Mouse (Mus musculus) mature B cell (primary cell): ENCODE data around the gene Aqp1.

Experiments used
- in situ Hi-C: fragments of 300-500 bp; cut with MboI; formaldehyde crosslinking; loops from 2 replicates; pipeline ENCODE4 v1.14.3; 2019

Gene Aqp1

DNA sequence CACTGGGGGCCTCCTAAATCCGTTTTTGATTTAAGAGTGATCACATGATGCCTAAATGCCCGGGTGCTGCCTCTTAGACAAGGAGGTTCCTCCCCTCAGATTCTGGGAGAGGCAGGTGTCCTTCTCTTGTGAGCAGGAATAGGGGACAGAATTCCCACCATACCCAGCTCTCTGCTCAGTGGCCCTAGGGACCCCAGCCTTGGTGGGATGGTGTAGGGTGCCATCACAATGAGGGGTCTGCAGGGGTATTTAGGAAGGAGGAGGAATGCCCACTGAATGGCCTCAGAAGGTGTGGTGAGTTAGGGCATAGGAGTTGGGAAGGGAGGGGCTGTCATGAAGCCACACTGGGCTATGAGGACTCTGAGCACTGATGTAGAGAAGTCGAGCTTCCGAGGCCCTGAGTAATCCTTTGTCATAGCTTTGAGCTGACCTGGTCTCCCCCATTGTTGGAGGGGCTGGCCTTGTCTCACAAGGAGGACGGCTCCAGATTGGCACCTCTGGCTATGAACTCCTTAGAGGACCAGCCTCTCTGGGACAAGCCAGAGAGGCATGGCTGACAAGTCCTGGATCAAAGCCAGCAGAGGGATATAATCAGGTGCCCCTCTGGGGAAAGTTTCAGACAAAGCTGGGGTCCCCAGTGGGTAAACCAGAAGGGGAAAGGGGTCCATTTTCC is 4.0 kb upstream of the Aqp1 start:
- in situ Hi-C loops = no loop called here

DNA sequence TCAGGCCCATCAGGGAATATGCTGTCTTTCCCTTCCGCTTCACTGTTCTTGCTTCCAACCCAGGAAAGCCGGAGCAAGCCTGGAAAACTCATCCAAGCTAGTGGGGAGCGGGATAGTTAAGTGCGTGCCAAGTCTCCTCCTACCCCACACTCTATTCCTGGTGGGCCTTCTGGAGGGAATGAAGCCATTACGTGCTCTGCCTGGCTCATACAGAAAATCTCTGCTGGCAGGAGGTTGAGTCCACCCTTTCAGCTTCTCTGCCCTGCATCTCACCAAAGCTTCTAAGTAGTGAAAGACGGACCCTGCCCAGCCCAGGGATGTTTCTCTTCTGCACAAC is 3.5 kb upstream of the Aqp1 start:
- in situ Hi-C loops = no loop called here

DNA sequence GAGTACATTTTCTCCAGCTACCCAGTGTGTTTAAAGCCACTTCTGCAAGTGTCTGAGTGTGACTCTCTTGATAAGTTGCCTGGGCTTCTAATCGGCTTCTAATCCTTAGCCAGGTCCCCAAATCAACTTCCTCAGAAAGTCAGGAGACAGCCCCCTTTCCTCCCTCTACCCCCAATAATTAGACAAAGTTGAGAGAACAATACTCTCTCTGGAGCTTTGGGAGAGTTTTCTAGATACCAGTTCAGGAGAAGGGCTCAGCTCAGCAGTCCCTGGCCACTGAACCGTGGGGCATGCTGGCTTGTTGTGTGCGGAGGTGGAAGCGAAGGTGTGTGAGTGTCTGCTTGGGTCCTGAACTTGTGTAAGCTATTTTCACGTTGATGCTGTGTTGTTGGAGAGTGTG is 1.0 kb downstream of the Aqp1 start:
- in situ Hi-C loops = no loop called here

DNA sequence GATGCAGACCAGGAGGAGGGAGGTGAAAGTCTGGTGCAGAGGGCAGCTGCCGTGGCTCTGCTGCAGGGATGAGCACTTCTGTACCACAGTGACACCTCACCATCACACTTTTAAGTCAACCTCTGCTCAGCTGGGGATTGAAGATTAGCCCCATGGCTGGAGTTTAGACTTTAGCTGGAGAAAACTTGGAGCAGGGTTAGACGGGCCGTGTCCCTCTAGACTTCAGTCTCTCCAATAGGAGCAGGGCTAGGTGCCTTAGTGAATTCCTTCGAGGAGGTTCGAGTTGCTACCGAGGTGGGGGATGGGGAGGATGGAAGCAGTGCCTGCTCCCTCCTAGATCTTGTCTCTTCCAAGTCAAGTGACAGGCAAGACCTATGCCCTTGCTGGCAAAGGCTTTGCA is 1.8 kb downstream of the Aqp1 start:
- in situ Hi-C loops = no loop called here

DNA sequence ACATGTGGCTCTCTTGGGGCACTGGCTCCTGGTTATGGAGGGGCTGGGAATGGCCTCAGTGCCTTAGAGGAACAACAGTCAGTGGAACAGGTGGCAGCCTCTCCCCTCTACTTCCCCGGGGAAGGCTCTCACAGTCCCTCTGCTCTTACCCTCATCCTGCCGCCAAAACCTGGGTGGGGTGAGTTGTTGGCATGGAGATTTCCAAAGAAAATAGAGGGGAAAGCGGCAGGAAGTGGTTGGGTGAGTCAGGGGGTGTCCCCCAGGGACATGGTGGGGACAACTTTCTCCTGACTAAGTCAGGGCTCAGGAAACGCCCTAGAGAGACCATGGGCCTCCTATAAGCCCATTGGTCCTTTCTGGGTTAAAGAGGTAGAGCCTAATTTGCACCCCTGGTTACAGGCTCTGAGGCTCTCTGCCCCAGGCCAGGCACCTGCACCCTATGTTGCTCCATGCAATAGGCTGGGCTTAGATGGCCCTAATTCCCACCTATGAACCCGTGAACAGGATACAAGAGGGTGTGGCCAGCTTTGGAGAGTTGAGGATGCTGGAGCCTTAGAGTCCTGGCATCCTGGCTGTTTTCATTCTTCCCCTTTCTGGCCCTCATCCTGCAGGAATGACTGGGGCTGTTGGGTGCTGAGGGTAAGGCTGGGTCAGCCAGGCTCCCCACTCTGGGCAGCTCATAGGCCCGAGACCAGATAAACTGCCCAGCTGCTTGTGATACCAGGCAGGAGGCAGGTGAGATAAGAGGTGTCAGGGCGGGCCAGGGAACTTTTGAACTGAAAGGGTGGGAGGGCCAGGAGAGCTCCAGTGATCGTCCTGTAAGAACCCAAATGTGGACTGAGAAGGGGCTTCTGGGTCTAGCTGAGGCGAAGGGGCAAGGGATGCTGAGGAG is 2.9 kb downstream of the Aqp1 start:
- in situ Hi-C loops = no loop called here

DNA sequence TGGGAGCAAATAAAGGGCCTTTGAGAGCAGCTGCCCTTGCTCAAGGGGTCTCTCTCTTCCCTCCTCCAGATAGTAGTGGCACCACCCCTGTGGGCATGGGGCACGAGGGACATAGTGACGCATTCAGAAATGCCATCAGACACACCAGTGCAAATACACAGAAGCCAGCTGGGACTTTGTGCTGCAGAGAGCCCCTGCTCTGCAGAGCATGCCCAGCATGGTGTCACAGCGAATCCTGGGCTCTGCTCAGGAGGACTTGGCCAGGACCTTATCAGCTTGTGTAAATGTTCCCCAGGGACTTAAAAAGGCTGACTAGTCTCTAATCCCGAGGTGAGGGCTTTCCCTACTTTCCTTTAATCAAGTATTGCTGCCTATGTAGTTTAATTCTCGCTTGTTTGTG is 5.5 kb downstream of the Aqp1 start:
- in situ Hi-C loops = no loop called here

DNA sequence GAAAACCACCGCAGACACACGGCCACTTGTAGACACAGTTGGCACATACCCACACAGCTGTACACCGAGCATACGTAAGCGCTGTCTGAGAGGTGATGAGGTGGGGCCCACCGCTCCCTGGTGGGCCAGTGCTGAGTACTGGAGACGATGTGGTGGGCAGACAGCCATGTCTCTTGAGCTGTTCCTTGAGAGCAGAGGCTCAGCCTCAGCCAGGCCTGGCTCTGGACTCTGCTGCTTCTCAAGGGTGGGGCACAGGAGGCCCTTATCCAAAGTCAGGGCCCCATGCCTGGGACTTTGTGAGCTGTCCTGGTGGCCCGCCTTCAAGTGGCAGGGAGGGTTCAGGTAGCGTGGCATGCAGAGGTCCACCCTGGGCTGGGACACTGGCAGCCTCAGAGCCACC is 6.1 kb downstream of the Aqp1 start:
- in situ Hi-C loops = no loop called here

DNA sequence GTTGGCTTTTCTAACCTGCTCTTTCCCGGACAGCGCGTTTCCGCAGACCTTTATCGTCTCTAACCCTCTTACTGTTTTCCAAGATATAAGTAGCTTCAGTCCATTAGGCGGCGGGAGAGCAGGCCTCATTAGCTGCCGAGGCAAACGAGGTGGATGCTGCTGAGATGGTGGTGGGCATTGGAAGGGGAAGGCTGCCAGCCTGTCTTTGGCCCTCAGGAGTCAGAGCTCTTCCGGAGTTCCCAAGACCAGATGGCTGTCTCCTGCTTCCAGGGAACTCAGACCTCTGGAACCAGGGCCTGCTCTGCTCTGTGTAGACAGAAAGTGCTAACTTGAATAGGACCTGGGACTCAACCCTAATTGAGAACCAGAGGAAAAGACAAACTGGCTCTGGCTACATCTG is 7.2 kb downstream of the Aqp1 start:
- in situ Hi-C loops = no loop called here

DNA sequence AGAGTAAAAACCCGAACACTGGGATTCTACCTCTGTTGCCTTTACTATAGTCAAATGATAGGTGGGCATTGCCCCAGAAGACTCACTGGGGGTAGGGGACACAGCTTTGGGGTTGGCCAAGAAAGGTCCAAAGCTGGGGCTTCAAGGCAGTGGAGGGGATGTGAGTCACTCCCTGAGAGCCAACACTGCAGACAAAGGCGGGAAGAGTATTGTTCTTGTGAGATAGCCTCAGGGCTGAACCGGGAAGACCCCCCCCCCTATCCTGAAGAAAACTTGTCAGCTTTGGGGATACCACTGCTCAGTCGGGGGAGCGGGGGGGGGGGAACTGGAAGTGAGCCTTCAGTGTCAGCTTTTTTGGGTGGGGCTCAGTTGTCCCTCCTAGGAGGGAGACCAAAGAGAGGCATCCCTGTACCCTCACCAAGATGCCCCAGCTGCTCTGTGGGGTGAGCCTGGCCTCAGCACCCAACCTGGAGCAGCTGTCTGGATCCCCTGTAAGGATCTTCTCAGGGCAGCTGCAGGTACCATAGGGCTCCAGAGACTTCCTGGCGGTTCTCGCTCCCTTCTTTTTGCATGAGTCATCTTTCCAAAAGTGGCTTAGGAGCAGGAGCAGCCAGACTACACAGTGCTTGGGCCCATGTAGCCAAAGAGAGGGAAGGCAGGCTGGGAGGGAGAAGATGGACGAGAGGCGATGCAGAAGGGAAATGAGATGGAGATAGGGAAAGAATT is 8.2 kb downstream of the Aqp1 start:
- in situ Hi-C loops = no loop called here

DNA sequence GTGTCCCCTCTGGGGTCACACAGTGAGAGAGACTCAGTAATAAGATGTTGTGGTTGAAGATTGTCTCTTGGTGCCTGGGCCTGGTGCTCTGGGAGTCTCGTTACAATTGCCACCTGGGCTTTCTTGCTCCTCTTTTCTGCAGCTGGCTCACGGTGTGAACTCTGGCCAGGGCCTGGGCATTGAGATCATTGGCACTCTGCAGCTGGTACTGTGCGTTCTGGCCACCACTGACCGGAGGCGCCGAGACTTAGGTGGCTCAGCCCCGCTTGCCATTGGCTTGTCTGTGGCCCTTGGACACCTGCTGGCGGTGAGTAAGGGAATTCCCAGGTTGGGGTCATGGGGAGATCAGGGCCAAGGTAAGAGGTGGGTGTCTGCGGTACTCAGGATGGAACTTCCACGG is 9.0 kb downstream of the Aqp1 start:
- in situ Hi-C loops = no loop called here

DNA sequence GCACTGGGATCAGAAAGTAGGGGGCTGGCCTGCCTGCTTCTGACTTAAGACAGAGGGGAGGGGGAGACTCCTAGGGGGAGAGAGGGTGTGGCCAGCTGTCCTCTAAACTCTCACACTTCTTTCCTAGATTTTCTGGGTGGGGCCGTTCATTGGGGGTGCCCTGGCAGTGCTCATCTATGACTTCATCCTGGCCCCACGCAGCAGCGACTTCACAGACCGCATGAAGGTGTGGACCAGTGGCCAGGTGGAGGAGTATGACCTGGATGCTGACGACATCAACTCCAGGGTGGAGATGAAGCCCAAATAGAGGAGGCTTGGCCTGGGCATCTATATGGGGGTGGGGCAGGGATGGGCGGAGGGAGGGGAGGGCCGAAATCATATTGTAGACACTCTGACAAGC is 10.3 kb downstream of the Aqp1 start:
- in situ Hi-C loops = no loop called here

DNA sequence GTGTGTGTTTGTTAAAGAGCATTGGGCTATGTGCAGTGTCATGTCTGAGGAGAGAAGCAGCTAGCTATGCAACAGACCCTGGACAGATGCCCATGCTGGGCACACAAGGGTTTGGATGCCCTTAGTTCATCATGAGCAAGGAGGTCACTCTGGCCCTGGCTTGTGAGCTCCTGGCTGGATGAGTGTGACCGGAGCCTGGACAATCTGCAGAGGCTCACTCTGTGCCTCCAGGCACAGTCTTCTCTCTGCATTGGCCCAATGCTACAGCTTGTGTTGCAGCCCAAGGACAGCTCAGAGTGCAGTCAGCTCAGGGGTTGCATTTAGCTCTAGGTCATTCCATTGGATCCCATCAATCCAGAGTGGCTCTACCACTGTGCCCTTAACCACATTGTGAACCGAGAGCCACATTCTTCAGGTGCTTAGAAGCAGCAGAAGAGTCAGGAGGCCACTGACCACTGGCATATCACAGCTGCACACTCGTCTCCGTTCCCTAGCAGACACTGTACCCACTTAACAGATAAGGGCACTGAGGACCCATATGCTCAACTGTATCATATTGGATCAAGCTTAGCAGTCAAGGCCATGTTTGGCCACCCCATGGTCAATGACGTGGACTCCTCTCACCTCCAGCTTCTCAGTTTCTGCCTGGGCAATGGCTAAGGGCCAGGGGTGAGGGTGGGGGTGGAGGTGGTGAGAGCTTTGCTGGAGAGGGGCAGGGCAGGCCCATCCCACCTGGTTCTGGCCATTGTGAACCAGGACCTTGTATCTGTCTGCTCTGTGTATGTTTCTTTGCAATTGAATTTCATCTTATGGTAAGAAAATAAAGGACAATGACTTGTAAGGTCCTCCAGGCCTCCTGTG is 11.7 kb downstream of the Aqp1 start:
- in situ Hi-C loops = no loop called here

DNA sequence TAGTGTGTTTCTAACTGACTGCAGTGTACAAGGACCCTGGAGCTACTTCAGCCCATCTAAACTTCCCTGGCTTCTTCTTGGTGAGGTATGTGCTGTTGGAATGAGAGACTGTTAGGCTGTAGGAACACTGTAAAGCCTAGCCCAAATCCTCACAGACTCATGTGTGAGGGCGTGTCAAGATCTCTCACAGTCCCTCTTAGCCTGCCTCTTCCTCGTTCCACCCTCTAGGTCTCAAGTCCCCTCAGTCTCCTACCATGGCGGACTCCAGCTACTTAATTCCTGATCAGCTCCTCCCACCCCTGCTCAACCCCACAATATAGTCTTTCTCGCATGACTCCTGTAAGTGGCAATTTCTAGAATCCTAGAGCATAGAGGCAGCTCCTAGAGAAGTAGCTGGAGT is 13.0 kb downstream of the Aqp1 start:
- in situ Hi-C loops = no loop called here

DNA sequence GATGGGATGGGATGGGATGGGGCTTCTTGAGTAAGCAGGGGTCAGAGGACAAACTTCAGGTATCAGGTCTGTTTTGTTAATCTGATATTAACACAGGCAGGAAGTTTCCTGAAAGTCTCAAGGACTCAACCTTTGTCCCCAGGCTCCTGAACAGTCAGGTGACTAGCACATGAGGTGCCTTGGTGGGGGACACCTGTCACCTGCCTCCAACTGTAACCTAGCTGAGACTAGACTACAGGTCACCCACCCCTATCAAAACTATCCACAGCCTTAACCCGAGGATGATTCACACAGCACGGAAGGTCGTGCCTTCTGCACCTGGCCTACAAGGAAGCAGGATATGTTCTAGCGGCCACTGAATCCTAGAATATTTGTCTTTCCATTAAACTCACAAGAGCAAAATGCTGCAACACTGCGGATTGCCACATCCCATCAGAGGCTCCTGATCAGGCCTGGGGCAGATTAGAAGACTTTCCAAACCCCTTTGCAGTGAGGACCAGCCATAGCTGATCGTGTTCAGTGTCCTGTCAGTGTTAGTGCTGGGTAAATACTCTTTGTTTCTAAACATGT is 14.2 kb downstream of the Aqp1 start:
- in situ Hi-C loops = no loop called here

DNA sequence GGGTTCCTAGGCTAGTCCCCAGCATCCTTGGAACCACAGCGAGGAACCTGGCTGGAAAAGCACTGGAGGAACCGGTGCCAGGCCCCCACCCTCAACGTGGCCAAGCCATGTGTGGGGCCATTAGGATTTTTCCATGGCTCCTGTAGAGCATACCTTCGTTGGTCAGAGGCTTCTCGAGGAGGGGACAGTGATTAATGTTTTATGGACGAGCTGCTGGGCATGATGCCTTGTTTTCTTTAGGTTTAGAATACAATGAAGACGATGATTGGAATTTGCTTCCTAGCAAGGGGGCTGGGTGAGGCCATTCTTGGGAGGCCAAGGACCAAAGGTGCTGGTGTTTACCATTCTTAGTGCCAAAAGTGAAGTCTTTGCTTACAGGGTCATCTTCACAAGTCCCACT is 15.5 kb downstream of the Aqp1 start:
- in situ Hi-C loops = no loop called here

DNA sequence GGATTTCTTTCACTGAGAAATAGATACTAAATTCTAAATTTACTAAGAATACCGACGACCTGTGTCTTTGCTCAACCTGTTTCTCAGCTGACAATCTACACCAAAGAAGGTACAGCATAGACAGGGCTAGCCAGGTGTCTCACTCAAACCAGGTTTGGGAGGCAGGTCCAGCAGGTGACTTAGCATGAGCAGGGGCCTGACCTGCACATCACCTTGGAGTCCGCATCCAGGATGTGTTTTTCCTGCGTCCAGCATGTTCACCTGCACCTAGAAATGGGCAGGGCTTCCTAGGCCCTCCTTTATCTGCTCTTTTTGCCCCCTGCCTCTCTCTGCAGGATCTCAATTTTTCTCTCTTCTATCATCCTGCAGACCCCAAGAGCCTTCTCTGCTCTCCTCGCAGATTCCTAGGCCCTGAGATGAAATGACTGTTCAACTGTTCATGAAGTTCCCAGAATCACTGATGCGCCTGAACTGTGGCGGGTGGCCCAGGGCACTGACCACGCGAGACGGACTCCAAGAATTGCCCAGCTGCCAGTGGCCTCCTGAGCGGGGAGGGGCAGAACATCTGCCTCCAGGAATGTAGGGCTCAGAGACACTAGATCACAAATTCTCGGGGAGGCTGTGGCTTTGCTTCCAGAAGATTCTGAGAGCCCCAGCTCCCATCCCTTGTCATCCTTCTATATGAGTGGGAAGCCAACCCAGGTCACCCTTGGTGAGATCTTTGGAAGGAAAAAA is 17.6 kb downstream of the Aqp1 start:
- in situ Hi-C loops = no loop called here

DNA sequence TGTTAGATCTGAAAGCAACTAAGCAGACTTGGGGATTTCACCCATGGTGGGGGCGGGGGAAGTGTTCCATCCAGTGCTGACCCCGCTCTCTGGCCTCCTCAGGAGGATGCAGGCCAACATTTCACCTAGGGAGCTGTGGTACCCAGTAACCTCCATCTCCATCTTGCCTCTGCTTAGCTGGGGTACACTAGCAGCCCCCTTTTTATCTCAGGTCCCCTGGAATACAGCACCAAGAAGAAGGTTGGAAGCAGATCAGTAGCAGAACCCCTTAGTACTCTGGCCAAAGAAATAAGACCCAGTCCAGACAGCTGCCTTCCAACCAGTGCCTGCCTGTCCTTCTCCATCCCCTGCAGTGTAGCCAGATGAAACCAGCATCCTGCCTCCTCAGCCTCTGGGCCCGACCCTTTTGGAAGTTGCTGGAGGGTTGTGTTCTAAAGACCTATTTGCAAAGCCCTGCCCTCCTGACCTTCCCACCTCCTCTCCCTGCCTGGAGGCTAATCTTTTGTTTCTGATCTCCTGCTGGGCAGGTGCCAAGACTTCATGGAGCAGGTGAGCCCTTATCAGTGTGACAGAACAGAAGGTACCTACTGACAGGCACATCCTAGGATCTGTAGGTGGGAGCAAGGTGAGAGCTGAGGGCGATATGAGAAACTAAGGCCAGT is 18.4 kb downstream of the Aqp1 start:
- in situ Hi-C loops = no loop called here

DNA sequence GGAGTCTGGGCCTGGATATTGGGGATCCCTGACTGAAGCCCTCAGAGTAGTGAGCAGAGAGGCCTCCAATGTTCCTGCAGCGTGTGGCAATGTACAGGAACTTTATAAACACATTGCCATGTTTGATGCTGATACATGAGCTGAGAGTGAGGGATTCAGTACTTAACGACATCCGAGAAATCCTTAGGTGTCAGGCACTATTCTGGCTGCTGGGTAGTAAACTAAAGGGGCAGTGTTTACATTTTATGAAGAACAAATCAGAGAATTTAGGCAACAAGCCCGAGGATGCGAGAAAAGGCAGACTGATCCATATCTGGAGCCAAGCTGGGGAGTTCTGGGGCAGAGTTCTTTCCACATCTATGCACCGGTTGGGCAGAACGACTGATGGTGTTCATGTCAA is 19.3 kb downstream of the Aqp1 start:
- in situ Hi-C loops = no loop called here

DNA sequence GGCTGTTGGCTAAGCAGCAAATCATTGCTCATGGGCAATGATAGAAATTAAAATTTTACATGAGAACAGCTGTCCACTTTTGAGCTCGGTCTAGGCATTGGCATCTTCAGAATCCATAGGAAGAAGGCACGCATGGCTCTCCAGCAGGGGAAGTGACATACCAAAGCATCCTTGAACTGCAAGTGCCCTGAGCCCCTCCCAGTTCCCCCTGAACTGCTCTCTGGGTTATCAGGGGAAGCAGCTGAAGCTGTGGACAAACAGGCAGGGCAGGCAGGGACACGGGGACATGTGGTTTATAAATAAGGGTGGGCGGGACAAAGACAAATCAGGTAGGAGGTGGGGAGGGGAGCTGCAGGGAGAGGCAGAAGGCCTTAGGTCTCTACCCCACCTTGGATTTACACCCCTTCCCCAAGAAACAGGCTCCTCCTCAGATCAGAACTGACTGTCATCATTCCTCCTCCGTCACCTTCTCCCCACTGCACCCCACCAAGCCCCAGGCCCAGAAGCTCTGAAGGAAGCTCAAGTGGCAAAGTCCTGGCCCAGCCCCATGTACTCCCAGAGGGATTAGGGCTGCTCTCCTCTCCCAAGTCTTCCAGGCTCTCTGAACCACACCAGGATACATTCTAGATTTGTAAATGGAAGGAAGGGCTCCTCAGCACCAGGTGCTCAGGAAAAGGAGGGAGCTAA is 19.9 kb downstream of the Aqp1 start:
- in situ Hi-C loops = no loop called here
